Mouse (Mus musculus): ENCODE results near the gene Dctn2. TPM values are rescaled to one million over a fixed set of nuclear protein-coding genes. Genes with fewer than 3 reads are reported as not detected.

Gene Dctn2
- polyA plus RNA-seq, 1 experiment from 2014 or later, result 65.9 TPM

DNA sequence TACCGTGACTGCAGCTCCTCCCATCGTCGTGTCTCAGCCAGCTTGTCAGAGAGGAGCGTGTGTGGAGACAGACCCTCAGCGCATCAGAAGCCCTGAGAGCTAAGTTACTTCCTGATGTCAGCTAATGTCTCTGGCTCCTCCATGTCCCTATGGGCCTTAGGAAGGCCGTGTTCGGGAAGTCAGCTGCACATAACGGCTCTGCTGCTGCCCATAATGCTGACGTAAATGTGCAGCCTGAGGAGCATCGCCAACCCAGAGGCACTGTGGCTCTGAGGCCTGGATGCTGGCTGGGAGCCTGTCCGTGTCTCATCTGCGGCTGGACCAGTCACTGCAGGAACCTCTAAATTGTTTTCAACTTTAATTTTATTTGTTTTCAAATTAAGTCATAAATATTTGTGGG is 2.9 kb downstream of the Dctn2 start:
- Histone ChIP-seq H3K27ac (ENCODE audit: low read length) (peak overlapping the region; percentile 11; the same call in 1 of the 2 replicates), H3K27me3 (ENCODE audit: control insufficient read depth, insufficient read depth, low read depth, low read length) (peaks cover 1% of the 10 kb centered on the region; the same call in 1 of the 2 replicates), H3K4me2 (ENCODE audit: low read depth, low read length) (no peak overlapping the region), H3K9me3 (replicated peaks; ENCODE audit: control insufficient read depth, low read length) (no peaks in the 10 kb centered on the region), H3K4me1 (ENCODE audit: control insufficient read depth, low read depth, low read length) (peaks cover 26% of the 10 kb centered on the region), H3K36me3 (ENCODE audit: control insufficient read depth, insufficient read depth) (peaks cover 3% of the 10 kb centered on the region; the same call in 1 of the 2 replicates), H3K4me3 (ENCODE audit: low read depth, low read length) (no peak overlapping the region), H3K9ac (ENCODE audit: low read depth, low read length) (no peak overlapping the region)
- 84% methylated on average over 12 of the region's 12 CpGs for WGBS (ENCODE audit: insufficient replicate concordance)
- no peak for ATAC-seq (ENCODE audit: low read depth)

GRCm38 (mm10) chr10:127269884-127270283 is 3.7 kb downstream of the Dctn2 start:
- peaks cover 30% of the 10 kb centered on the region for H3K4me1 ChIP-seq (ENCODE audit: control insufficient read depth, low read depth, low read length)
- H3K27ac ChIP-seq (ENCODE audit: low read length), result no peak overlapping the region
- peaks cover 6% of the 10 kb centered on the region; the same call in 1 of the 2 replicates for H3K36me3 ChIP-seq (ENCODE audit: control insufficient read depth, insufficient read depth)
- no peak for ATAC-seq (ENCODE audit: low read depth)
- 56% methylated on average over 4 of the region's 4 CpGs for WGBS (ENCODE audit: insufficient replicate concordance)
- H3K4me2 ChIP-seq (ENCODE audit: low read depth, low read length), result no peak overlapping the region
- no peaks in the 10 kb centered on the region; the same call in 1 of the 2 replicates for H3K27me3 ChIP-seq (ENCODE audit: control insufficient read depth, insufficient read depth, low read depth, low read length)
- H3K9me3 ChIP-seq (replicated peaks; ENCODE audit: control insufficient read depth, low read length), result no peaks in the 10 kb centered on the region
- no peak overlapping the region for H3K9ac ChIP-seq (ENCODE audit: low read depth, low read length)
- H3K4me3 ChIP-seq (ENCODE audit: low read depth, low read length), result no peak overlapping the region

DNA sequence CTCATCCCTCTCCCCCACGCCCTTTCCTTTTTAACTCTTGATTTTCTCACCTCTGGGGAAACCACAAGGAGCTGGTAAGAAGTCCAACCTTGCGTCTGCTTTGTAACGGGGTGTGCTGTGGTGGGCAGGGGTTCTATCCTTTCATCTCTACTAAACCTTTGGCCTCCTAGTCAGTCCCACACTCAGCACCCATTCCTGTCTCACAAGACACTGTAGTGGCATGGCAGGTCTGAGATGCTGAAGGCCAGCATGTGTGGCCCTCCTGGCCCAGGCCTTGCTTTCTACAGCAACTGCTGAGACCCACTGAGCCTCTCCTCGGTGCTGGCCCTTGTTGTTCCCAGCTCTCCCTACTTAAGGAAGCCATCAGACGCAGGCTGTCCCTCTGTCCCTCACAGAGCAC is 6.2 kb downstream of the Dctn2 start:
- H3K27ac ChIP-seq (ENCODE audit: low read length), result no peak overlapping the region
- peaks cover 21% of the 10 kb centered on the region for H3K4me1 ChIP-seq (ENCODE audit: control insufficient read depth, low read depth, low read length)
- H3K4me3 ChIP-seq (ENCODE audit: low read depth, low read length), result no peak overlapping the region
- no peak for ATAC-seq (ENCODE audit: low read depth)
- no peak overlapping the region for H3K9ac ChIP-seq (ENCODE audit: low read depth, low read length)
- no peaks in the 10 kb centered on the region for H3K27me3 ChIP-seq (ENCODE audit: control insufficient read depth, insufficient read depth, low read depth, low read length)
- peaks cover 20% of the 10 kb centered on the region; the same call in 1 of the 2 replicates for H3K36me3 ChIP-seq (ENCODE audit: control insufficient read depth, insufficient read depth)
- H3K4me2 ChIP-seq (ENCODE audit: low read depth, low read length), result no peak overlapping the region
- H3K9me3 ChIP-seq (replicated peaks; ENCODE audit: control insufficient read depth, low read length), result no peaks in the 10 kb centered on the region
- WGBS (ENCODE audit: insufficient replicate concordance), result 81% methylated on average over 5 of the region's 5 CpGs

- ATAC-seq (ENCODE audit: low read depth), result peak; percentile 65
- no peak overlapping the region for H3K27ac ChIP-seq (ENCODE audit: low read length)
- no peak overlapping the region for H3K9ac ChIP-seq (ENCODE audit: low read depth, low read length)
- no peaks in the 10 kb centered on the region for H3K27me3 ChIP-seq (ENCODE audit: control insufficient read depth, insufficient read depth, low read depth, low read length)
- H3K4me1 ChIP-seq (ENCODE audit: control insufficient read depth, low read depth, low read length), result peaks cover 11% of the 10 kb centered on the region
- H3K4me3 ChIP-seq (ENCODE audit: low read depth, low read length), result no peak overlapping the region
- no peak overlapping the region for H3K4me2 ChIP-seq (ENCODE audit: low read depth, low read length)
- peaks cover 30% of the 10 kb centered on the region for H3K36me3 ChIP-seq (ENCODE audit: control insufficient read depth, insufficient read depth)
- H3K9me3 ChIP-seq (replicated peaks; ENCODE audit: control insufficient read depth, low read length), result no peaks in the 10 kb centered on the region
- WGBS (ENCODE audit: insufficient replicate concordance), result 84% methylated on average over 11 of the region's 11 CpGs
These were observed 8.3 kb downstream of the Dctn2 start for GRCm38 (mm10) chr10:127274261-127275022.

DNA sequence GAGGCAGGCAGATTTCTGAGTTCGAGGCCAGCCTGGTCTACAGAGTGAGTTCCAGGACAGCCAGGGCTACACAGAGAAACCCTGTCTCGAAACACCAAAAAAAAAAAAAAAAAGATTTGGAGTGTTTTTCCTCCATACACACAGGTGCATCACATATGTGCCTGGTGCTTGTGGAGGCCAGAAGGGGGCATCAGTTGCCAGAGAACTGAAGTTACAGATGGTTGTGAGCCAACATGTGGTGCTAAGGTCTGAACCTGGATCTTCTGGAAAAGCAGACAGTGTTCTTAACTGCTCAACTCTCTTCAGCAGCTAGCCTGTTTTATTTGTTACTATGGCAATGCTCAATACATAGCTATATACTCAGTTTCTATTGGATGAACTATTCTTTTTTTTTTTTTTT is 13.6 kb downstream of the Dctn2 start:
- Histone ChIP-seq H3K27ac (ENCODE audit: low read length) (no peak overlapping the region), H3K9ac (ENCODE audit: low read depth, low read length) (no peak overlapping the region), H3K4me1 (ENCODE audit: control insufficient read depth, low read depth, low read length) (peaks cover 3% of the 10 kb centered on the region; the same call in 1 of the 2 replicates), H3K4me2 (ENCODE audit: low read depth, low read length) (no peak overlapping the region), H3K27me3 (ENCODE audit: control insufficient read depth, insufficient read depth, low read depth, low read length) (no peaks in the 10 kb centered on the region), H3K4me3 (ENCODE audit: low read depth, low read length) (no peak overlapping the region), H3K36me3 (ENCODE audit: control insufficient read depth, insufficient read depth) (peaks cover 71% of the 10 kb centered on the region), H3K9me3 (replicated peaks; ENCODE audit: control insufficient read depth, low read length) (no peaks in the 10 kb centered on the region)
- no peak for ATAC-seq (ENCODE audit: low read depth)
- 78% methylated on average over 2 of the region's 2 CpGs for WGBS (ENCODE audit: insufficient replicate concordance)

GRCm38 (mm10) chr10:127281316-127281715 is 15.1 kb downstream of the Dctn2 start:
- Histone ChIP-seq H3K9ac (ENCODE audit: low read depth, low read length) (no peak overlapping the region), H3K36me3 (ENCODE audit: control insufficient read depth, insufficient read depth) (peaks cover 69% of the 10 kb centered on the region), H3K9me3 (replicated peaks; ENCODE audit: control insufficient read depth, low read length) (no peaks in the 10 kb centered on the region), H3K27me3 (ENCODE audit: control insufficient read depth, insufficient read depth, low read depth, low read length) (no peaks in the 10 kb centered on the region), H3K4me3 (ENCODE audit: low read depth, low read length) (no peak overlapping the region), H3K4me1 (ENCODE audit: control insufficient read depth, low read depth, low read length) (peaks cover 8% of the 10 kb centered on the region), H3K4me2 (ENCODE audit: low read depth, low read length) (no peak overlapping the region), H3K27ac (ENCODE audit: low read length) (no peak overlapping the region)
- ATAC-seq (ENCODE audit: low read depth), result no peak
- 78% methylated on average over 8 of the region's 8 CpGs for WGBS (ENCODE audit: insufficient replicate concordance)

DNA sequence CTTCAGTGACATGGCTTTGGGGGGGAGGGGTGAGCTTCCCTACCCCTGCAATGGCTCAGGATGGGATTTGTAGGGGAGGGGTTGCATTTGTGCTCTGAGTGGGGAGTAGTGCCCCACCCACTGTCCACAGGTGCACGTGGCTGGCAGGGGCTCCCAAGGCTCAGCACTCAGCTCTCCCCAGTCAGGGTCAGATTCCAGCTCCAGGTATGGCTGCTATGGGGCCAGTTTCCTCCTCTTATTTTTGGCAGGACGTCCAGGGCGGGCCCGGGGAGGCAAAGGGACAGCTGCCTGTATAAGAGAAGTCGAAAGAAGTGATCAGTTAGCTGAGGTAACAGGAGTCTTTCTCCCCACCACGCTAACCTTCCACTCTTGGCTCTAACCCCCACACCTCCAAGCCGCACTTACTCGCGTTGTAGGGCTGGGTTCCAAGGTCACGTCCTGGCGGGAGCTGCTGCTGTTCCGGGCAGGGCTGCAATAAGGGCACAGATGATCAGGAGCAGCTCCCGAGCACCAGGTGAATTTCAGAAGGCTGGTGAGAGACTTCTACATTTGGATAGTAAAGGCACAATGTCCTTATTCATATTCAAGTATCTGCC is 16.6 kb downstream of the Dctn2 start:
- no peaks in the 10 kb centered on the region for H3K27me3 ChIP-seq (ENCODE audit: control insufficient read depth, insufficient read depth, low read depth, low read length)
- peaks cover 22% of the 10 kb centered on the region for H3K4me1 ChIP-seq (ENCODE audit: control insufficient read depth, low read depth, low read length)
- ATAC-seq (ENCODE audit: low read depth), result no peak
- H3K9me3 ChIP-seq (replicated peaks; ENCODE audit: control insufficient read depth, low read length), result no peaks in the 10 kb centered on the region
- no peak overlapping the region for H3K4me2 ChIP-seq (ENCODE audit: low read depth, low read length)
- no peak overlapping the region for H3K9ac ChIP-seq (ENCODE audit: low read depth, low read length)
- WGBS (ENCODE audit: insufficient replicate concordance), result 75% methylated on average over 13 of the region's 13 CpGs
- H3K27ac ChIP-seq (ENCODE audit: low read length), result no peak overlapping the region
- H3K4me3 ChIP-seq (ENCODE audit: low read depth, low read length), result no peak overlapping the region
- peaks cover 68% of the 10 kb centered on the region for H3K36me3 ChIP-seq (ENCODE audit: control insufficient read depth, insufficient read depth)

- no peaks in the 10 kb centered on the region for H3K9me3 ChIP-seq (replicated peaks; ENCODE audit: control insufficient read depth, low read length)
- H3K27ac ChIP-seq (ENCODE audit: low read length), result no peak overlapping the region
- H3K4me2 ChIP-seq (ENCODE audit: low read depth, low read length), result no peak overlapping the region
- no peak overlapping the region for H3K9ac ChIP-seq (ENCODE audit: low read depth, low read length)
- peaks cover 60% of the 10 kb centered on the region for H3K36me3 ChIP-seq (ENCODE audit: control insufficient read depth, insufficient read depth)
- 92% methylated on average over 7 of the region's 7 CpGs for WGBS (ENCODE audit: insufficient replicate concordance)
- ATAC-seq (ENCODE audit: low read depth), result no peak
- H3K4me1 ChIP-seq (ENCODE audit: control insufficient read depth, low read depth, low read length), result peaks cover 25% of the 10 kb centered on the region
- H3K27me3 ChIP-seq (ENCODE audit: control insufficient read depth, insufficient read depth, low read depth, low read length), result no peaks in the 10 kb centered on the region
- H3K4me3 ChIP-seq (ENCODE audit: low read depth, low read length), result no peak overlapping the region
These were observed 18.0 kb downstream of the Dctn2 start for GRCm38 (mm10) chr10:127284105-127284622.

All from liver, embryonic 16.5 days (tissue).